Mouse (Mus musculus): ENCODE results near the gene Btbd2.

The Btbd2 gene

DNA sequence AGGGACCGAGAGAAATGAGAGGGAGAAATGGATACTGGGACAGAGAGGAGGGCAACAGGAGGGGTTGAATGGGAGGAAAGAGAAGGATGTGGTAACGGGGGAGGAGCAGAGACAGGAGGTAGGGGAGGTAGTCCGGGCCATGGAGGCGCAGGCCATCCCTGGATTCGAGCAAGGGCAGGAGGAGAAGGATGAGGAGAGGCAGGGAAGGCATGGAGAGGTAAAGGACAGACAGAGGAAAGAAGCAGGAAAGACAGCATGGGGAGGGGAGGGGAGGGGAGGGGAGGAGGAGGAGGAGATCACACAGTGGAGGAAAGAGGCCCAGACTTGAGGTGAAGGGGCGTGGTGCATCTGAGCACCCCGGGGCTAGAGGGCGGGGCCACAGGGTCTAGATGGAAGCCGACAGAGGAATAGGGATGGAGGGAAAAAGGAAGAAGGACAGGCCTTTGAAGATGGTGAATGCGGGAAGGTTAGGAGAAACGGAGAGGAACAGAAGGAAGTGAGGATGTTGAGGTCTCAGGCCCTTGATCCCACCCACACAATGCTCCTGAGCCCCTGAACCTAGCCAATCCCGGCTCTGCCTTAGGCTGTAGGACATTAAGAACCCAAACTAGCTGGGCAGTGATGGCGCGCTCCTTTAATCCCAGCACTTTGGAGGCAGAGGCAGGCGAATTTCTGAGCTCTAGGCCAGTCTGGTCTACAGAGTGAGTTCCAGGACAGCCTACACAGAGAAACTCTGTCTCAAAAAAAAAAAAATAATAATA is at the start of gene Btbd2:
Gene Btbd2, minus strand, starts transcription at position 209 of the 761 bp plus-strand sequence.
- in situ Hi-C loops (cut with MboI) = loop anchor here (5.0 kb wide), 1 partner anchor 45 kb away; the partner anchor contains the start of genes Izumo4 and Mob3a

DNA sequence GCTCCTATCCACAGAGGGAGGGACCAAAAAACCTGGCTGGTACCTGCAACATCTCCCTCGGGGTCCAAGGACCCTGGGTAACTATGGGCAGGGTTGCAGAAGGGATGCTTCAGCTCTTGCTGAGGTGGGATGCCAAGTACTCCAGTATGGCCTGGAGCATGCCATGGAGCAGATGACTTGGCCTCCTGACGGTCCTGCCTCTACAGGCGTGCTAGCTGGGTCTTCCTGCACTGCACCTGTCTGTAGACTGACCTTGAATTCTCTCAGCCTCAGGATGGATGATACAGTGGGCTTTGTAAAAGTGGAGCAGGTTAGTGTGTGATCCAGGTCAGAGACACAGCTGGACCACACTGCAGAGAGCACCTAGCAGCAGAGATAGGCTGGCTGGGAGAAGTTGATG is 48.6 kb upstream of the Btbd2 start:
- in situ Hi-C loops (cut with MboI) = no loop called here

DNA sequence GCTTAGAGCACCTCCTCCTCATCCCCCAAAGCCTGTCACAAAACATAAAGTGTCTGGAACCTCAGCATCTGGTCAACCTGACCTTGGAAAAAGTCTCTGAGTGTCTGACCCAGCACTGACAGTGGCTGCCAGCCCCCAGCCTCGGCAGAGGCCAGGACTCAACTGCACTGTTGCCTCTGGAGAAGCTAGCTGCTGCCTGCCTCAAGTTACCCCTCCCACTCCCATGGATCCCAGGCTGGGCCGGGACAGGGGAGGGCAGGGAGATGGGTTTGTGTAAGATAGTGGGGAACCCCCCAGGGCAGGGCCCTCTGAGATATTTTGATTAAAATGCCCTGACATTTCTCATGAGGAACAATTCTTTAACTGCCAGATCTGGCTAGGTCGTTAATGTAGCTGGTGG is 48.2 kb upstream of the Btbd2 start:
- in situ Hi-C loops (cut with MboI) = no loop called here

DNA sequence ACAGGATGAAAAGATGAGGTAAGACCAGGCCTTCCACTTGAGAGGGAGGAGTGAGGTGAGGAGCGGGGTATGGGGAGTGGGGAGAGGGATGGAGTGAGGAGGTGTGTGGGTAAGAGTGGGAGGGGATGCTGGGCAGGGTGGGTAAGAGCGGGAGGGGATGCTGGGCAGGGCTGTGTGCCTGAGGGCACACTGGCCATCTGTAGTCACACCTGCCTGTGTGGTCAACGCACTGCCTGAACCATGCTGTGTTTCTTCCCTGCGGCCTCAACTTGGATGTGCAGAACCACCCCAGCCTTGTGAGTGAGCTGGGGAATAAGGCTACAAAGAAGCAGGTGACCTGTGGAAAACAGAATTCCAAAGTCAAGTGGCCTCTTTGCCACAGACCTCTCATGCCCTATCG is 47.5 kb upstream of the Btbd2 start:
- in situ Hi-C loops (cut with MboI) = loop anchor here (5.0 kb wide), 1 partner anchor 47 kb away; the partner anchor contains the start of gene Btbd2

DNA sequence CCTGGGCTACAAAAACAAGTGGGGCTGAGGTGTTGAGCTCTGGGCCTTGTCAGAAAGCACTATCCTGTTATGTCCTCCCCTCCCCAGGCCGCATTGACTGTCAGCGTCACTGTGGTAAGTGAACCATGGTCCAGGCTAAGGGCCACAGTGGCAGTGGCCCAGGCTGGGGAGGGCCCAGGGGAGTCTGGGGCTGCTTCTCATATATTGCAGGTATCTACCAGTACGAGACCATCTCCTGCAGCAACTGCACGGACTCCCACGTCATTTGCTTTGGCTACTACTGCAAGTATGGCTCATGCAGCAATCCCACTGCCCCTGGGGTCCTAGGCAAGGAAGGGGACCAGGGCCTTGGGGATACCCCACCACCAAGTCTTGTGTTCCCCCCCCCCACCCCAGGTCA is 46.8 kb upstream of the Btbd2 start:
- in situ Hi-C loops (cut with MboI) = loop anchor here (5.0 kb wide), 1 partner anchor 46 kb away; the partner anchor contains the start of gene Btbd2

DNA sequence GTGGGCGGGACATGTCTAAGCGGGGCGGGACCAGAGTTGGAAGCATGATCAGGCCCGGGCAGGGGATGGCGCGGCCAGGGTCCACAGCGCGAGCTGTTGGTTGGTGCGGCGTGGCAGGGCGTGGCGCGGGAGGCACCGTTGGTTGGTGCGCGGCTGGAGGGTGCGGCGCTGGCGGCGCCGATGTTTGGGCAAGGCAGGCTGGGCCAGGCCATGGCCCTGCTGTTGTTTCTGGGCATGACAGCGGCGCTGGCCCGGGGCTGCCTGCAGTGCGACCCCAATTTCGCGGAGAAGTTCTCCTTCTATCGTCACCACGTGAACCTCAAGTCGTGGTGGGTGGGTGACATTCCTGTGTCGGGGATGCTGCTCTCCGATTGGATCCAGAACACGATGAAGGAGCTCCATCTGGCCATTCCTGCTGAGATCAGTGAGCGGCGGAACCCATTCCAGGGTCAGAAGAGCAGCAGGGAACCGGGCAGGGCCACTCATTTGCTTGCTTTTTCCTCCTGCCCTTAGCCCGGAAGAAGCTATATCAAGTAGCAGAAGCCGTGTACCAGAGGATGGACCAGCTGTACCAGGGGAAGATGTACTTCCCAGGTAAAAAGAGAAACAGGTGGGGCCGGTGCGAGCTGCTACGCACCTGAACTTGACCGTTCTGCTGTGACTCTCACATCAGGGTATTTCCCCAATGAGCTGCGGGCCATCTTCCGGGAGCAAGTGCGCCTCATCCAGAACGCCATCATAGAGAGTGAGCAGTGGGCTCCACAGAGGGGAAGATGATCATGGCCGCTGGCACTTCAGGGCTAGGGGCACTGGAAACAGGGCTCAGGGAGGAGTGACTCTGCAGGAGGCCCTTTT is 45.9 kb upstream of the Btbd2 start:
- in situ Hi-C loops (cut with MboI) = loop anchor here (5.0 kb wide), 1 partner anchor 45 kb away; the partner anchor contains the start of gene Btbd2

DNA sequence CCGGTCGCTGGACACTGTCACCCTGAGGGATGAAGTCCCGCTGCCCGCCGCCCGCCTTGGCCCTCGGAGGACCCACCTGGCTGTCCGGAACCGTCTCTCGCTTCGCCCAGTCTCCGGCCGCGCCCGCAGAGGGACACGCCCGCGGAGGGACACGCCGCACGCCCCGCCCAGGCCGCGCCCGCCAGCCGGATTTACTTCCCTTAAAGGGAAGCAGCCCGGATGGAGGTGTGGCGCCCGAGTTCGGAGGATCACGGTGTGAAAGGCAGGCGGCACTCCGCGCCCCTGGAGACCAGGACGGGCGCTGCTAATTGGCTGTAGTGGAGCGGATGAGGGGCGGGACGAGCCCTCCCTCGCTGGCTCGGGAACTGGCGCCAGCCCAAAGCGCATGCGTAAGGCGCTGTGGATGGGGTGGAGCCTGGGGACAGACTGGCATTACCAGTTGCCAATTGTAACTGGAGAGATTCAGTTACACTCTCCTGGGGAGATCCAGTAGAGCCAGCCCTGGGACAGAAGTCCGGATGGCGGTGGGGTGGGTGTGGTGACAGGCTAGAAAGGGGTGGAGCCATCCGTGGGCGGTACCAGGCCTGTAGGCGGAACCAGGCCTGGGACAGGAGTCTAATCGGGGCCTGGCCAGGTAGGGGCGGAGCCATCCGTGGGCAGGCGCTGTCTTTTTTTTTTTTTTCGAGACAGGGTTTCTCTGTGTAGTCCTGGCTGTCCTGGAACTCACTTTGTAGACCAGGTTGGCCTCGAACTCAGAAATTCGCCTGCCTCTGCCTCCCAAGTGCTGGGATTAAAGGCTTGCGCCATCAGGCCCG is 45.1 kb upstream of the Btbd2 start, which contains the start of the genes Mob3a and Izumo4:
Gene Mob3a, minus strand, starts transcription at position 257 of the 815 bp plus-strand sequence.
Gene Izumo4, plus strand, starts transcription at position 464 of the 815 bp plus-strand sequence.
- in situ Hi-C loops (cut with MboI) = loop anchor here (5.0 kb wide), 1 partner anchor 45 kb away; the partner anchor contains the start of gene Btbd2

DNA sequence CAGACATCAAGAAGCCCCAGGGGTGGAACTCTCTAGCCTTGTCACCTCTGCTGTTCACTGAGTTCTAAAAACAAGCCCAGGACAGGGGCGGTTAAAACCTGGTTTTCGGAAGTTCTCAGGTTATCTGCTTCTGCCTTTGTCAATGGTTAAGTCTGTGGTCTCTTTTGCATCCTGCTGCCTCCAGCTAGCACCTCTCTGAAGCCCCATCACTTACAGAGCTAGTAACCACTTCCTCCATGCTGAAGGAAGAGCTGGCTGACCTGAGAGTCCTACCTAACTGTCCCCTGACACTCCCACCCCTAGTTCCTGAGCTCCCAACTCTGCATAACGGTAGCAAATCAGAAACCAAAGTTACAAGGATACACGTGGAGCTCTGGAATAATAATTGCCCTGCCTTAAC is 43.9 kb upstream of the Btbd2 start:
- in situ Hi-C loops (cut with MboI) = loop anchor here (5.0 kb wide), 1 partner anchor 43 kb away; the partner anchor contains the start of gene Btbd2

DNA sequence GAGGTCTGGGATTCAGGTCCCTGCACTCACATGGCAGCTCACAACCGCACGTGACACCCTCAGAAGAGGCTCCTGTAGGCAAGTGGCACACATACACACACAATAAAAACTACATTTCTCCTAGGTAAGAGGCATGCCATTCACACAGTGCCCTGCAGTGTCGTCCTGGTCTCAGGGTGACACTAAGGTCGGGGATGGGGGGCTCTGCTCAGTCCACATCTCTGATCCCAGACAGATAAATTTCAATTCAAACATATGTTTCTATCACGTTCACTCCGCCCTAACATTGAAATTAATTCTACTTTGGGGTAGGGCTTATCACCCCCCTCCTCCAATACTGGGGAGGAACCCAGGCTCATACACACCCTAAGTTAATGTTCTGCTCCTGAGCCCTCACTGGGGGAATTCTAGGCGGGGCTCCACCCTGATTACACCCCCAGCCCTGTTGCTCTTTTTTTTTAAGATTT is 43.2 kb upstream of the Btbd2 start:
- in situ Hi-C loops (cut with MboI) = loop anchor here (5.0 kb wide), 1 partner anchor 43 kb away; the partner anchor contains the start of gene Btbd2

DNA sequence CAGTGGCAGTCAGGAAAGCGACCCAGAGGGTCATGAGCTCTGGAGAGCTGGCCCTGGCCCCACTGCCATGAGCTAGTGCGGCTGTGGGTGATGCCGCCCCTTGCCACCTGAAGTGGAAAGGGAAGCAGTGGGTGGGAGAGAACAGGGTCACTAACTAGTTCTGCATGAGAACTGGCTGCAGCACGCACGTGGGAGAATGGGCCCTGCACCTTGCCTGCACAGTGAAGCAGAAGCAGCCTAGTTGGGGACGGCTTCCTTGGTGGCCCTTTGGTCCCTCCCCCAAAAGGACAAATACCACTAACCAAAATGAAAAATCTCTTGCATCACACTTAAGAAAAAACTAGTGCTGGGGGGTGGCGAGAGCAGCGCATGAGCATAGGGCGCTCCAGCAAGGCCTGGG is 41.7 kb upstream of the Btbd2 start:
- in situ Hi-C loops (cut with MboI) = no loop called here

DNA sequence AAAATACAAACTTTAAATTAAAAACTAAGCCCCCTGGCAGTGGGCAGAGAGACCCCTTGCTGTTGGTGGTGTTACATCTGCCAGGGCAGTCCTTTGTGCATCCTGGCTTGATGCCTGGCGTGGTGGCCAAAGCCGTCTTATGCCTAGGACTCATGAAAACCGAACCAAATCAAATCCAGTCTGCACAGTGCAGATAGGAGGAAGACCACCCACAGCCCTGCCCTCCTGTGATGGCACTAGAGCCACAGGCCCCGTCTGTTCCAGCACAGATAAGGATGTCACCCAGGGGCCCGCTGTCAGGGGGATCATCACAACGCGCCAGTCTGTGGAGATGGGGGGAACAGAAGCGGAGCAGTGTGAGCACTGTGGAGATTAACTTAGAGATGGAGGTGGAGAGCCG is 40.9 kb upstream of the Btbd2 start:
- in situ Hi-C loops (cut with MboI) = no loop called here

DNA sequence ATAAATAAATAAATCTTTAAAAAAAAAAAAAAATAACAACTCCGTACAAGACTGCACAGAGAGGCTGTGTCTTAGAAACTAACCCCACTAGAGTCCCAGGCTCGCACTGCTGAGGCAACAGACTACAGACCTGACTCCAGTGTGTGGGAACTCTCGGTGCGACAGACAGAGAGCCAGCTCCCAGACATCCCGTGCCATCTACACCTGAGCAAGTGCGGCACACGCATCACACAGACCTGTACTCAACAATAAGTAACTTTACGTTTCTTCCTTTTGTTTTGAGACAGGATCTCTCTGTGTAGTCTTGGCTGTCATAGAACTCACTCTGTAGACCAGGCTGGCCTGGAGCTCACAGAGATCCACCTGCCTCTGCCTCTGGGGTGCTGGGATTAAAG is 40.5 kb upstream of the Btbd2 start:
- in situ Hi-C loops (cut with MboI) = no loop called here

DNA sequence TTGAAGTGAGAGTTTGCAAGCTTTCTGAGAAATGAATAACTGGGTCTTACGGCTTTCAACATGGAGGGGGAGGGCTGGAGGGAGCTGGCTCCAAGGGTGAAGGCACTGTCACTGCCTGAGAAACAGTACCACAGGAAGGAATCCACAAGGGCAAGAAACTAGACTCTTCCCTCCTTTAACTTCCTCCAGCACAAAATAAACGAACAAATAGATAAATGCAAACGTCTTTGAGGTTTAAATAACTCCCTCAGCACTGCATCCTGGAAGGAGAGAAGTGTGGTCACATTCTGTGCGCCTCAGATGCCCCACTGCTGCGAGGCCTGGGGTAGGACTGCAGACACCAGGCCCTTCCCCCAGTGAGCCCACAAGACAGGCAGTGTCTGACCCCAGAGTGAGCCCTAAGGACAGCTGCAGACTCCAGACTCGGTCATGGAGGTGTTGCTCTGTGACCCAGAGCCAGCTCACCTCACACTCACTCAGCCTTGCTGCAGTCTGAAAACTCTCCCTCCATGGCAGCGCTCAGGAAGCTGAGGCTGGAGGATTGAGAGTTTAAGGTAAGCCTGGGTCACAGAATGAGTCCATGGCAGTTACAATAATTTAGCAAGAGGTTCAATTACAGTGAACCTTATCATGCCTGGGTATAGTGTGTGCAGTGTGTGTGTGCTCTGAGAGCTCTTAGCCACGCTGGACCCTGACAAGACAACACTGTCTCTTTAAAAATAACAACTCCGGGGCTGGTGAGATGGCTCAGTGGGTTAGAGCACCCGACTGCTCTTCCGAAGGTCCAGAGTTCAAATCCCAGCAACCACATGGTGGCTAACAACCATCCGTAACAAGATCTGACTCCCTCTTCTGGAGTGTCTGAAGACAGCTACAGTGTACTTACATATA is 39.9 kb upstream of the Btbd2 start:
- in situ Hi-C loops (cut with MboI) = no loop called here

DNA sequence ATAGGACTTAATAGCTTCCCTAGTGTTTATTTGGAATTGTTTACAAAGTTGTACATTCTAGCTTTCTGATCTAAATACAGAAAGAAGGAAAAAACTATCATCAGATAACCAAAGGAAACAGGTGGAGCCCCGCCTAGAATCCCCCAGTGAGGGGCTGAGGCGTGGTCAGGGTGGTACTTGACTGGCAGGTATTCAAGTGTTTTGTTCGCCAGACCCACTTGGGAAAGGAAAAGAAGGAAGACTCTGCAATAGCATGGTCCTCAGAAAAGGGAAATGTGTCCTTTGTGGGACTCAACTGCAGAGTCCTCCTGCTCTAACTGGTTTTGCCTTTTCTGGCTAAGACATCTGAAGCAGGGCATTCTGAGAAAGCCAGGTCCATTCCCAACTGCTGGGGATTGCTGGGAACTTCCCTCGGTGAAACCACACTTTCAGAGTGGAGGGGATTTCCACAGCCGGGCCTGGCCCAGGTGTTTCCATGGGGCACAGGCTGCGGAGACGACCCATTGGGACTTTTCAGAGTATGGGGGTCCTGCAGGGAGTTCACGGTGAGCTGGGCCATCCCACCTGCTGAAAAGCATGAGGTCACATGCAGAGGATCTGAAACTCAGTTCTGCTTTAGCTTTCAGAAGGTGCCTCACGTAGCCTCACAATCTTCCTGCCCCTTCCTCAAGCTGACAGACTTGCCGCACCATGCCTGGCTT is 39.1 kb upstream of the Btbd2 start:
- in situ Hi-C loops (cut with MboI) = no loop called here

DNA sequence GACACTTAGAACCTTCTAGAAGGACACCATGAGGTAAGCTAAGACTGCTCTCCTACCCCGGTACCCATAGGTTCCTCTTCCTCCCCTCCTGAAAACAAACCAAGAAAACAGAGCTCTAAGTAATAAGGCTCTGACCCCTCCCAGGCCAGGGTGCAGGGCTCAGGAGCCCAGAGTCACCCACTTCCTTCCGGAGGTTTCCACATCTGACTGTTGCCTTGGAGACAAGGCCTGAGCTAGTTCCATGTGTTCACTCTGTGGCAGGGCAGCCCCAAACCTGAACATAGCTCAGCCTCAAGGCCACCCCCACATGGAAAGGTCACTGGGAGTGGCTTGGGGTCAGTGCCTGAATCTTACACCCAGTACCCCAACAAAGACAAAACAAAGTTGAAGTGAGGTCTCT is 38.3 kb upstream of the Btbd2 start:
- in situ Hi-C loops (cut with MboI) = no loop called here

DNA sequence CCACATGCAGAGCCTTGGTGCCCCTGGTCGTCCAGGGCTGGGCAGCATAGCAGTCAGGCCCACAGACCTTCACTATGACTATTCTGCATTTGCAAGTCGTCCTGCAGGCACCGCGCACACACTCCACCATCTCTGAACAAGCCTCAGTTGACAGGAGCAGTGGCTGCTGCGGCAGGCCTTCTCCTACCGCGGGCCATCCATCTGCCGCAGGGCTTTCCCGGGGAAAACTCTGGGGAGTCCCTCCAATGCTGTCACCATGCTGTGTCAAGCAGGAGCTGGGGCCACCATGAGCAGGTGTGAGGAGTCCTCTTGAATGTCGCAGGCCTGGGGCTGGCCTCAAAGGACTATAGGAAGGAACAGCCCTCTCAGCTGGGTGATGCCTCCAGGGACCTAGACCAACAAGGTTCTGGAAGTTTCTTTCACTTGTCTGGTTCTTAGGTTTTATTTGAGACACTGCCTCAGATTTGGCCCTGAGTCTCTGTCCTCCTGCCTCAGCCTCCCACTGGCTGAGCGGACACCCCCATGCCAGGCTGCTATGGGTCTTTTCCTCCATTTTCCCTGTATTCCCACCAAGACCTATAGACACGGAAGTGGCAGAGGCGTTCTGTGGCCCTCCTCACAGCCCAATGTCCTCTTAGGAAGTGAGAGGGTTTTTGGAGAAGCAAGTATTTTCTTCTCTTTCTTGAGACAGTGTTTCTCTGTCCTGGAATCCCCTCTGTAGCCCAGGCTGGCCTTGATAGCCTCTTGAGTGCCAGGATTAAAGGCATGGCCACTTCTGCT is 37.5 kb upstream of the Btbd2 start:
- in situ Hi-C loops (cut with MboI) = no loop called here

DNA sequence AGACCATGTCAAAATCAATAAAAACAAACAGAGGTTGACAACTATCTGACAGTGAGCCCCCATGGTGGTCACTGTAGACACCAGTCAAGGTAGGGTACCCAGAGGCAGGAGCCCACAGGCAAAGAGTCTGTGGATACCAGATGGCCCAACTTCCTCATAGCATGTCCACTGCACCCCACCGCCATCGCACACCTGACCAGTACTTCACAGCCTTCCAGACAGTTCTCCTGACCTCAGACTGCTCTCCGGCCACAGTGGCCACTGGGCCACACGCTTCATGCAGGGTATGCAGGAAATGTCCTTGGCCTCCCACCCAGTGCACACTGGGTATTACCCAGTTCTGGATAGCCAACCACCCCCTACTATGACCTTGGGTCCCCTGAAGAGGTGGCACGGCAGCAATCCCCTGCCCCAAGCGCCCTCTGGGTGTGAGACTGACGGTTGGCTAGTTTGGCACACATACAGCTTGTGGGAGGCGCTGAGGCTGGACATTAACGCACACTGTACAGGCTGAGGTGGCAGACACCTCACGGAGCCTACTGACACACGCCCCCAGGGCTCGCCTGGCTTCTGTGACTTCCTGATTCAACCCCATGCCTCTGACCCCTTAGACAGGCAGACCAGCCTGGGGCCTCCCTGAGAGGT is 36.7 kb upstream of the Btbd2 start:
- in situ Hi-C loops (cut with MboI) = no loop called here
